Mouse (Mus musculus) cerebellum, adult 9-10 months (tissue): ENCODE results near the gene Klf3.
"Not testable (repeated sequence)": the region's sequence is repeated elsewhere in the genome, so short reads cannot be mapped to it uniquely, and the experiment has no call there.

Experiments
- DNase-seq: peaks from one replicate; pipeline ENCODE4 v3.0.0; 2022

The Klf3 gene

GRCm38 (mm10) chr5:64881976-64882375 is 78.8 kb downstream of the Klf3 start:
- not testable (repeated sequence) for DNase-seq
